Mouse (Mus musculus): ENCODE measurements around the gene Ttf1. TPM values are rescaled to one million over a fixed set of nuclear protein-coding genes. Genes with fewer than 3 reads are reported as not detected.
A peak's percentile ranks its signal among the peaks of the same experiment; 100 is the strongest.

The Ttf1 gene
- polyA plus RNA-seq, 1 experiment from 2014 or later: 12.5 TPM

GRCm38 (mm10) chr2:29035698-29036097 is 24.4 kb upstream of the Ttf1 start:
- no peaks in the 10 kb centered on the region for H3K4me1 ChIP-seq
- no peak overlapping the region for H3K4me3 ChIP-seq (replicated peaks)
- H3K9me3 ChIP-seq (replicated peaks): no peaks in the 10 kb centered on the region
- no peak overlapping the region for H3K9ac ChIP-seq
- no peak for ATAC-seq (ENCODE audit: insufficient number of reproducible peaks, low FRiP score, low TSS enrichment, low read depth)
- H3K4me2 ChIP-seq (replicated peaks): no peak overlapping the region
- H3K27ac ChIP-seq (replicated peaks): no peak overlapping the region
- no peaks in the 10 kb centered on the region for H3K36me3 ChIP-seq
- 57% methylated on average over 8 of the region's 8 CpGs for WGBS
- peaks cover 38% of the 10 kb centered on the region for H3K27me3 ChIP-seq

- H3K27me3 ChIP-seq: peaks cover 69% of the 10 kb centered on the region
- no peaks in the 10 kb centered on the region for H3K4me1 ChIP-seq
Observed at GRCm38 (mm10) chr2:29039741-29040140, 20.3 kb upstream of the Ttf1 start.

GRCm38 (mm10) chr2:29040594-29041476 is 19.2 kb upstream of the Ttf1 start:
- no peak overlapping the region for H3K27ac ChIP-seq (replicated peaks)
- H3K36me3 ChIP-seq: no peaks in the 10 kb centered on the region
- no peak overlapping the region for H3K9ac ChIP-seq
- H3K4me2 ChIP-seq (replicated peaks): no peak overlapping the region
- H3K27me3 ChIP-seq: peaks cover 78% of the 10 kb centered on the region
- no peak for ATAC-seq (ENCODE audit: insufficient number of reproducible peaks, low FRiP score, low TSS enrichment, low read depth)
- no peak overlapping the region for H3K4me3 ChIP-seq (replicated peaks)
- no peaks in the 10 kb centered on the region for H3K4me1 ChIP-seq
- WGBS: 14% methylated on average over 18 of the region's 18 CpGs
- no peaks in the 10 kb centered on the region for H3K9me3 ChIP-seq (replicated peaks)

More at GRCm38 (mm10) chr2:29039741-29040140, 20.3 kb upstream of the Ttf1 start:
- Histone ChIP-seq H3K4me3 (replicated peaks) (no peak overlapping the region), H3K36me3 (no peaks in the 10 kb centered on the region), H3K9ac (no peak overlapping the region), H3K4me2 (replicated peaks) (no peak overlapping the region), H3K9me3 (replicated peaks) (no peaks in the 10 kb centered on the region), H3K27ac (replicated peaks) (no peak overlapping the region)
- 21% methylated on average over 5 of the region's 5 CpGs for WGBS
- ATAC-seq (ENCODE audit: insufficient number of reproducible peaks, low FRiP score, low TSS enrichment, low read depth): no peak

GRCm38 (mm10) chr2:29041477-29041768 is 18.6 kb upstream of the Ttf1 start:
- no peaks in the 10 kb centered on the region for H3K9me3 ChIP-seq (replicated peaks)

GRCm38 (mm10) chr2:29042124-29042523 is 17.9 kb upstream of the Ttf1 start:
- no peak for ATAC-seq (ENCODE audit: insufficient number of reproducible peaks, low FRiP score, low TSS enrichment, low read depth)
- peaks cover 80% of the 10 kb centered on the region for H3K27me3 ChIP-seq
- WGBS: 90% methylated on average over 5 of the region's 5 CpGs
- H3K4me3 ChIP-seq (replicated peaks): no peak overlapping the region
- H3K4me1 ChIP-seq: no peaks in the 10 kb centered on the region
- H3K4me2 ChIP-seq (replicated peaks): no peak overlapping the region
- H3K9me3 ChIP-seq (replicated peaks): no peaks in the 10 kb centered on the region
- H3K36me3 ChIP-seq: no peaks in the 10 kb centered on the region
- H3K9ac ChIP-seq: no peak overlapping the region
- H3K27ac ChIP-seq (replicated peaks): no peak overlapping the region

More at GRCm38 (mm10) chr2:29041477-29041768, 18.6 kb upstream of the Ttf1 start:
- H3K36me3 ChIP-seq: no peaks in the 10 kb centered on the region
- H3K4me2 ChIP-seq (replicated peaks): no peak overlapping the region
- H3K4me1 ChIP-seq: no peaks in the 10 kb centered on the region
- H3K27ac ChIP-seq (replicated peaks): no peak overlapping the region
- peaks cover 82% of the 10 kb centered on the region for H3K27me3 ChIP-seq
- H3K9ac ChIP-seq: no peak overlapping the region
- ATAC-seq (ENCODE audit: insufficient number of reproducible peaks, low FRiP score, low TSS enrichment, low read depth): no peak
- H3K4me3 ChIP-seq (replicated peaks): no peak overlapping the region
- WGBS: 34% methylated on average over 8 of the region's 8 CpGs

GRCm38 (mm10) chr2:29046151-29046550 is 13.9 kb upstream of the Ttf1 start:
- ATAC-seq (ENCODE audit: insufficient number of reproducible peaks, low FRiP score, low TSS enrichment, low read depth): no peak
- Histone ChIP-seq H3K4me3 (replicated peaks) (no peak overlapping the region), H3K9me3 (replicated peaks) (no peaks in the 10 kb centered on the region), H3K4me2 (replicated peaks) (no peak overlapping the region), H3K27ac (replicated peaks) (no peak overlapping the region), H3K9ac (no peak overlapping the region), H3K36me3 (no peaks in the 10 kb centered on the region), H3K4me1 (no peaks in the 10 kb centered on the region), H3K27me3 (peaks cover 64% of the 10 kb centered on the region)
- 27% methylated on average over 16 of the region's 16 CpGs for WGBS

GRCm38 (mm10) chr2:29051932-29052331 is 8.1 kb upstream of the Ttf1 start:
- Histone ChIP-seq H3K27ac (replicated peaks) (no peak overlapping the region), H3K4me1 (peaks cover 8% of the 10 kb centered on the region), H3K4me3 (replicated peaks) (no peak overlapping the region), H3K9me3 (replicated peaks) (no peaks in the 10 kb centered on the region), H3K36me3 (no peaks in the 10 kb centered on the region), H3K27me3 (peaks cover 29% of the 10 kb centered on the region), H3K9ac (no peak overlapping the region), H3K4me2 (replicated peaks) (no peak overlapping the region)
- ATAC-seq (ENCODE audit: insufficient number of reproducible peaks, low FRiP score, low TSS enrichment, low read depth): no peak
- 35% methylated on average over 5 of the region's 5 CpGs for WGBS

- H3K36me3 ChIP-seq: no peaks in the 10 kb centered on the region
- H3K4me2 ChIP-seq (replicated peaks): no peak overlapping the region
- peaks cover 32% of the 10 kb centered on the region for H3K27me3 ChIP-seq
- no peaks in the 10 kb centered on the region for H3K9me3 ChIP-seq (replicated peaks)
- H3K4me1 ChIP-seq: peaks cover 8% of the 10 kb centered on the region
- no peak overlapping the region for H3K4me3 ChIP-seq (replicated peaks)
- no peak for ATAC-seq (ENCODE audit: insufficient number of reproducible peaks, low FRiP score, low TSS enrichment, low read depth)
- H3K9ac ChIP-seq: no peak overlapping the region
- WGBS: 21% methylated on average over 4 of the region's 4 CpGs
- H3K27ac ChIP-seq (replicated peaks): no peak overlapping the region
Observed at GRCm38 (mm10) chr2:29052943-29053454, 7.1 kb upstream of the Ttf1 start.

- H3K36me3 ChIP-seq: no peaks in the 10 kb centered on the region
- H3K4me1 ChIP-seq: peaks cover 8% of the 10 kb centered on the region
- H3K27me3 ChIP-seq: peaks cover 30% of the 10 kb centered on the region
- no peak for ATAC-seq (ENCODE audit: insufficient number of reproducible peaks, low FRiP score, low TSS enrichment, low read depth)
- H3K9ac ChIP-seq: no peak overlapping the region; the same call in 1 of the 2 replicates
- peak overlapping the region; percentile 66 for H3K4me2 ChIP-seq (replicated peaks)
- 2% methylated on average over 20 of the region's 20 CpGs for WGBS
- H3K9me3 ChIP-seq (replicated peaks): no peaks in the 10 kb centered on the region
- H3K4me3 ChIP-seq (replicated peaks): peak overlapping the region; percentile 47
- H3K27ac ChIP-seq (replicated peaks): no peak overlapping the region
Observed at GRCm38 (mm10) chr2:29053802-29054544, 6.1 kb upstream of the Ttf1 start.

GRCm38 (mm10) chr2:29054545-29054935 is 5.5 kb upstream of the Ttf1 start:
- WGBS: 3% methylated on average over 30 of the region's 30 CpGs

GRCm38 (mm10) chr2:29054991-29055390 is 5.1 kb upstream of the Ttf1 start, which contains the start of gene Cfap77:
Gene Cfap77, minus strand, starts transcription at chr2:29055066.
- H3K4me3 ChIP-seq (replicated peaks): peak within 1 kb of the TSS; percentile 47
- H3K27ac ChIP-seq (replicated peaks): no peak within 1 kb of the TSS
- ATAC-seq (ENCODE audit: insufficient number of reproducible peaks, low FRiP score, low TSS enrichment, low read depth): peak; percentile 61; the same call in 1 of the 2 replicates
- H3K27me3 ChIP-seq: peaks cover 31% of the 10 kb centered on the region
- H3K9me3 ChIP-seq (replicated peaks): no peaks in the 10 kb centered on the region
- H3K36me3 ChIP-seq: no peaks in the 10 kb centered on the region
- H3K4me2 ChIP-seq (replicated peaks): peak within 1 kb of the TSS; percentile 66
- H3K4me1 ChIP-seq: peaks cover 8% of the 10 kb centered on the region
- under 1% methylated on average over 25 of the region's 25 CpGs for WGBS
- H3K9ac ChIP-seq: peak within 1 kb of the TSS; percentile 10; the same call in 1 of the 2 replicates

More at GRCm38 (mm10) chr2:29054545-29054935, 5.5 kb upstream of the Ttf1 start:
- no peak overlapping the region for H3K27ac ChIP-seq (replicated peaks)
- H3K4me3 ChIP-seq (replicated peaks): peak overlapping the region; percentile 47
- H3K4me2 ChIP-seq (replicated peaks): peak overlapping the region; percentile 66
- no peaks in the 10 kb centered on the region for H3K9me3 ChIP-seq (replicated peaks)
- H3K27me3 ChIP-seq: peaks cover 31% of the 10 kb centered on the region
- ATAC-seq (ENCODE audit: insufficient number of reproducible peaks, low FRiP score, low TSS enrichment, low read depth): peak; percentile 51; the same call in 1 of the 2 replicates
- peaks cover 8% of the 10 kb centered on the region for H3K4me1 ChIP-seq
- H3K9ac ChIP-seq: peak overlapping the region; percentile 10; the same call in 1 of the 2 replicates
- H3K36me3 ChIP-seq: no peaks in the 10 kb centered on the region
